Mouse (Mus musculus) MEL (cell line): Measurements from ENCODE around the gene Usp3. TPM values are rescaled to one million over a fixed set of nuclear protein-coding genes. Genes with fewer than 3 reads are reported as not detected.
A peak's percentile ranks its signal among the peaks of the same experiment; 100 is the strongest.

Source experiments
- DNase-seq: peaks from one replicate; pipeline ENCODE4 v3.0.0; 2011; ENCODE audit warnings: low read depth, low spot score
- H3K27ac ChIP-seq: 2 replicates; pipeline ENCODE4 v1.5.1; 2012; ENCODE audit warnings: low read depth, mild to moderate bottlenecking, control low read depth, low read length, moderate library complexity; ENCODE audit not compliant: control insufficient read depth
- H3K27me3 ChIP-seq, 2 experiments: fragments of 150-350 bp in 1 of 2; sonication (generic) in 1 of 2; 2 replicates each; pipeline ENCODE4 v1.6.1; 2012; ENCODE audit warnings: low read length in 2 of 2, mild to moderate bottlenecking in 2 of 2, improper control_type of control experiment in 1 of 2, moderate library complexity in 1 of 2; ENCODE audit not compliant: insufficient read depth in 2 of 2, control insufficient read depth in 1 of 2
- H3K36me3 ChIP-seq, 2 experiments: 2 replicates each; pipeline ENCODE4 v1.6.1; 2012 to 2014; ENCODE audit warnings: low read length in 2 of 2, improper control_type of control experiment in 1 of 2, inconsistent platforms in 1 of 2, mild to moderate bottlenecking in 1 of 2; ENCODE audit not compliant: insufficient read depth in 2 of 2, control insufficient read depth in 1 of 2
- H3K4me1 ChIP-seq, 2 experiments: fragments of 150-350 bp in 1 of 2; sonication (generic) in 1 of 2; 2 replicates each; pipeline ENCODE4 v1.6.1; 2012; ENCODE audit warnings: low read length in 2 of 2, improper control_type of control experiment in 1 of 2, mild to moderate bottlenecking in 1 of 2; ENCODE audit not compliant: insufficient read depth in 2 of 2, control insufficient read depth in 1 of 2
- H3K4me3 ChIP-seq, 2 experiments: fragments of 150-350 bp in 1 of 2; sonication (generic) in 1 of 2; 2 replicates each; pipeline ENCODE4 v1.5.1; 2012; ENCODE audit warnings: low read depth in 2 of 2, low read length in 2 of 2, mild to moderate bottlenecking in 2 of 2, moderate library complexity in 2 of 2, control low read depth in 1 of 2, improper control_type of control experiment in 1 of 2; ENCODE audit not compliant: control insufficient read depth in 1 of 2, insufficient read depth in 1 of 2
- H3K79me2 ChIP-seq: 2 replicates; pipeline ENCODE4 v1.6.1; 2012; ENCODE audit warnings: mild to moderate bottlenecking, low read length, moderate library complexity; ENCODE audit not compliant: control insufficient read depth, poor library complexity, insufficient read depth
- H3K9ac ChIP-seq: 2 replicates; pipeline ENCODE4 v1.6.1; 2012; ENCODE audit warnings: low read depth, mild to moderate bottlenecking, control low read depth, low read length, moderate library complexity; ENCODE audit not compliant: control insufficient read depth, poor library complexity, severe bottlenecking
- H3K9me3 ChIP-seq: fragments of 150-350 bp; sonication (generic); replicated peaks from 2 replicates; pipeline ENCODE4 v1.6.1; 2012; ENCODE audit warnings: mild to moderate bottlenecking, low read length, improper control_type of control experiment, moderate library complexity; ENCODE audit not compliant: insufficient read depth
- CHD1 ChIP-seq: IDR thresholded peaks from 2 replicates; pipeline ENCODE4 v1.6.1; 2012; ENCODE audit warnings: low read depth, mild to moderate bottlenecking, inconsistent platforms, low read length, improper control_type of control experiment
- CHD2 ChIP-seq: IDR thresholded peaks from 2 replicates; pipeline ENCODE4 v1.6.1; 2011; ENCODE audit warnings: low read length, improper control_type of control experiment
- CTCF ChIP-seq, 3 experiments: IDR thresholded peaks in 2 of 3; conservative IDR thresholded peaks in 1 of 3; 2 replicates each; pipeline ENCODE4 v1.5.1; 2011 to 2012; ENCODE audit warnings: low read length in 3 of 3, low read depth in 2 of 3, mild to moderate bottlenecking in 2 of 3, improper control_type of control experiment in 1 of 3, inconsistent platforms in 1 of 3, mixed read lengths in 1 of 3, moderate library complexity in 1 of 3; ENCODE audit not compliant: control insufficient read depth in 1 of 3, insufficient read depth in 1 of 3, poor library complexity in 1 of 3, severe bottlenecking in 1 of 3
- ELF1 ChIP-seq: IDR thresholded peaks from 2 replicates; pipeline ENCODE4 v1.6.1; 2014; ENCODE audit warnings: low read depth, mild to moderate bottlenecking, inconsistent platforms, low read length, improper control_type of control experiment, moderate library complexity
- EP300 ChIP-seq, 2 experiments: IDR thresholded peaks; 2 replicates each; pipeline ENCODE4 v1.6.1; 2011; ENCODE audit warnings: improper control_type of control experiment in 2 of 2, low read length in 2 of 2, low read depth in 1 of 2, mild to moderate bottlenecking in 1 of 2
- ETS1 ChIP-seq: IDR thresholded peaks from 2 replicates; pipeline ENCODE4 v1.6.1; 2012; ENCODE audit warnings: low read depth, mild to moderate bottlenecking, inconsistent platforms, low read length, improper control_type of control experiment, moderate library complexity
- GABPA ChIP-seq: IDR thresholded peaks from 2 replicates; pipeline ENCODE4 v1.6.1; 2012; ENCODE audit warnings: low read depth, mild to moderate bottlenecking, inconsistent platforms, low read length, improper control_type of control experiment, moderate library complexity
- HCFC1 ChIP-seq: IDR thresholded peaks from 2 replicates; pipeline ENCODE4 v1.6.1; 2012; ENCODE audit warnings: low read depth, mild to moderate bottlenecking, inconsistent platforms, low read length, improper control_type of control experiment, moderate library complexity
- JUND ChIP-seq: IDR thresholded peaks from 2 replicates; pipeline ENCODE4 v1.6.1; 2011; ENCODE audit warnings: low read depth, mild to moderate bottlenecking, improper control_type of control experiment, low read length
- KAT2A ChIP-seq: conservative IDR thresholded peaks from 2 replicates; pipeline ENCODE4 v1.6.1; 2012; ENCODE audit warnings: low read depth, low read length, improper control_type of control experiment, inconsistent platforms
- MAZ ChIP-seq: IDR thresholded peaks from 2 replicates; pipeline ENCODE4 v1.6.1; 2012; ENCODE audit warnings: low read depth, mild to moderate bottlenecking, inconsistent platforms, low read length, improper control_type of control experiment
- MEF2A ChIP-seq: IDR thresholded peaks from 2 replicates; pipeline ENCODE4 v1.6.1; 2014; ENCODE audit warnings: low read depth, mild to moderate bottlenecking, inconsistent platforms, low read length, improper control_type of control experiment; ENCODE audit not compliant: poor library complexity, insufficient replicate concordance, severe bottlenecking; ENCODE audit errors: extremely low read depth
- MYB ChIP-seq: IDR thresholded peaks from 2 replicates; pipeline ENCODE4 v1.6.1; 2011; ENCODE audit warnings: mild to moderate bottlenecking, low read depth, low read length, improper control_type of control experiment
- MYC ChIP-seq: IDR thresholded peaks from 2 replicates; pipeline ENCODE4 v1.6.1; 2011; ENCODE audit warnings: low read depth, mild to moderate bottlenecking, low read length, improper control_type of control experiment, moderate library complexity
- NELFE ChIP-seq: IDR thresholded peaks from 2 replicates; pipeline ENCODE4 v1.6.1; 2011; ENCODE audit warnings: low read depth, low read length, improper control_type of control experiment
- NRF1 ChIP-seq: IDR thresholded peaks from 2 replicates; pipeline ENCODE4 v1.6.1; 2014; ENCODE audit warnings: low read depth, mild to moderate bottlenecking, inconsistent platforms, low read length, improper control_type of control experiment, moderate library complexity; ENCODE audit not compliant: poor library complexity, insufficient read depth, severe bottlenecking
- POLR2AphosphoS5 ChIP-seq: IDR thresholded peaks from 2 replicates; pipeline ENCODE4 v1.6.1; 2012; ENCODE audit warnings: low read depth, borderline replicate concordance, mild to moderate bottlenecking, inconsistent platforms, low read length, moderate library complexity, mixed read lengths
- RCOR1 ChIP-seq: IDR thresholded peaks from 2 replicates; pipeline ENCODE4 v1.6.1; 2012; ENCODE audit warnings: low read depth, mild to moderate bottlenecking, inconsistent platforms, low read length, improper control_type of control experiment
- SIN3A ChIP-seq: IDR thresholded peaks from 2 replicates; pipeline ENCODE4 v1.6.1; 2012; ENCODE audit warnings: low read length, improper control_type of control experiment, inconsistent platforms
- TAL1 ChIP-seq: IDR thresholded peaks from 2 replicates; pipeline ENCODE4 v1.6.1; 2012; ENCODE audit warnings: mild to moderate bottlenecking, inconsistent platforms, low read length, moderate library complexity, mixed read lengths
- TBP ChIP-seq: IDR thresholded peaks from 2 replicates; pipeline ENCODE4 v1.8.0; 2011; ENCODE audit warnings: low read depth, low read length, improper control_type of control experiment
- USF1 ChIP-seq: IDR thresholded peaks from 2 replicates; pipeline ENCODE4 v1.6.1; 2014; ENCODE audit warnings: low read depth, mild to moderate bottlenecking, inconsistent platforms, low read length, improper control_type of control experiment, moderate library complexity
- ZC3H11A ChIP-seq: IDR thresholded peaks from 2 replicates; pipeline ENCODE4 v1.6.1; 2012; ENCODE audit warnings: low read depth, mild to moderate bottlenecking, inconsistent platforms, low read length, improper control_type of control experiment
- ZNF384 ChIP-seq: IDR thresholded peaks from 2 replicates; pipeline ENCODE4 v1.6.1; 2012; ENCODE audit warnings: low read depth, mild to moderate bottlenecking, inconsistent platforms, low read length, improper control_type of control experiment
- polyA plus RNA-seq, 2 experiments: library from polyadenylated mRNA; stranded (reverse) in 1 of 2; unstranded in 1 of 2; fragments of >175 nt in 1 of 2; fragments of >200 nt in 1 of 2; gene quantifications; 2 replicates each; pipeline versions ENCODE4 v1.2.1 to v1.2.4; 2012; ENCODE audit warnings: low replicate concordance in 2 of 2, low read depth in 1 of 2; ENCODE audit not compliant: insufficient read length in 2 of 2, insufficient read depth in 1 of 2, missing spikeins in 1 of 2
- total RNA-seq: library from RNA; depleted of rRNA; stranded (reverse); fragments of 300-350 nt; gene quantifications from 2 replicates; pipeline ENCODE4 v1.2.3, GENCODE M21; 2012

The Usp3 gene
- total and polyA plus RNA-seq, 3 experiments, result 9.8 to 534 (median 22.0) TPM

DNA sequence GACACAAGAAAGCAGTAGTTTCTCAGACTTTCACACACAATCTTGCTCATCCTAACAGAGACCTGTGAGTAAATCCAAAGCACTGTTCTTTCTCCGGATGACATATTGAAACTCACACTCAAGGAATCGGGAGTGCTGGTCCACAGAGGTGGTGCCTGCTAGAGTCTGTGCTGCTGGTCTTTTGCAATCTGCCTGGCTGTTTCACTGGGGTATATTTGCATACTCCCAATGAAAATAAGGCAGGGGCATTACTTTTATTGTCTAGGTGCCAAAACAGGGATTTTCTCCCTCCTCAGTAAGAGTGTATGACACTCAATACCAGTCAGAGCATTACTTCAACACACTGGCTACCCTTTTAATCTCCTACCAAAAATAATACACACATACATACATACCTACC, 2.9 kb downstream of the Usp3 start:
- Histone ChIP-seq H3K4me3 (no peak overlapping the region), H3K4me1 (peaks cover 7 to 12% of the 10 kb centered on the region in 2 experiments), H3K27me3 (no peaks in the 10 kb centered on the region), H3K9me3 (no peaks in the 10 kb centered on the region)
- TF ChIP-seq GABPA (no peak), MEF2A (no peak), TBP (no peak), MYB (no peak), POLR2AphosphoS5 (no peak), ELF1 (no peak), MYC (no peak), JUND (no peak), TAL1 (no peak), EP300 (IDR thresholded peaks at IDR 0.05; ENCODE audit: low read depth in 1 of 2, low read length in 2 of 2) (no peak), ETS1 (no peak), SIN3A (no peak), RCOR1 (no peak), ZC3H11A (no peak)
- TF ChIP-seq, all 39 proteins: peak for 0
- DNase-seq, result no peak
- no peak overlapping the region for H3K27ac ChIP-seq
- H3K9ac ChIP-seq, result no peak overlapping the region
- H3K36me3 ChIP-seq, result peaks cover 0 to 27% of the 10 kb centered on the region in 2 experiments; a peak in 2 of 4 replicates
- H3K79me2 ChIP-seq, result peaks cover 34% of the 10 kb centered on the region

DNA sequence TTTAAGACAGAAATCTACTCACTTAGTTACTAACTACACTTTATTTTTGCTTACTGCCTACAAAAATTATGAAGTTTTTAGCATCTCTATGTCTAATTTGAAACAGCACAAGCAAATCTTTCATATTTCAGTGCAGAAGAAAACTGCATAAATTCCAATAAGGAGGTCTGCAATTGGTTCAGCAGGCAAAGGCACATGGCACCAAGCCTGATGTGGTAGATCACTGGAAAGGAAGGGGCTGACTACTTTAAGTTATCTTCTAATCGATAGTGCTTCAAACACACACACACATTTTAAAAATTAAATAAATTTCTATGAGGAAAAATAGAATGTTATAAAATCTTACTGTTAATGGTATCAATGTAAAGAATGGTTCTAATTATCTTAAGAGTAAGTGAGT, 5.9 kb downstream of the Usp3 start:
- H3K9ac ChIP-seq, result no peak overlapping the region
- H3K36me3 ChIP-seq, result peaks cover 0 to 27% of the 10 kb centered on the region in 2 experiments; a peak in 2 of 4 replicates
- no peaks in the 10 kb centered on the region for H3K27me3 ChIP-seq
- no peak overlapping the region; the same call in 1 of the 2 replicates for H3K27ac ChIP-seq
- DNase-seq, result peak; percentile 40
- peaks cover 6 to 8% of the 10 kb centered on the region in 2 experiments for H3K4me1 ChIP-seq
- H3K79me2 ChIP-seq, result peaks cover 32% of the 10 kb centered on the region
- TF ChIP-seq MAZ (no peak), MYC (no peak), CHD2 (no peak), ELF1 (no peak), HCFC1 (no peak), CHD1 (no peak), USF1 (no peak), KAT2A (no peak), MEF2A (no peak), CTCF (IDR thresholded peaks at IDR 0.05 in 2 of 3, conservative IDR thresholded peaks at IDR 0.05 in 1 of 3; ENCODE audit: control insufficient read depth in 1 of 3, insufficient read depth in 1 of 3, low read depth in 2 of 3, low read length in 3 of 3, poor library complexity in 1 of 3, severe bottlenecking in 1 of 3) (no peak), SIN3A (no peak), RCOR1 (no peak), NRF1 (no peak), NELFE (no peak), ZNF384 (no peak)
- H3K4me3 ChIP-seq, result no peak overlapping the region; a peak in 1 of 4 replicates
- H3K9me3 ChIP-seq, result no peaks in the 10 kb centered on the region
